Mouse (Mus musculus): ENCODE data around the gene Cga.

DNA sequence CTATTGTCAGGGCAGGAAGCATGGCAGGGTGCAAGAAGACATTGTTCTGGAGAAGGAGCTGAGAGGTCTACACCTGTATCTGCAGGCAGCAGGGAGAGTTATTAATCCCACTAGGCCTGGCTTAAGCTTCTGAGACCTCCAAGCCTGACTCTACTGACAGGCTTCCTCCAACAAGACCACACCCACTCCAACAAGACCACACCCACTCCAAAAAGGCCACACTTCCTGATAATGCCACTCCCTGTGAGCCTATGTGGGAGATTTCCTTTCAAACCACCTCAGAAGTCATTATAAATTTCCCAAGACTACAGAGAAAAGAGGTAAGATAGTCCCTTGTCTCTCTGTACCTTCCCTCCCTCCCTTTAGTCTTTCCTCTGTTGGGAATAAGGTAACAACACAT, 53.6 kb downstream of the Cga start:
- TF ChIP-seq CEBPB (IDR thresholded peaks at IDR 0.05; ENCODE audit: insufficient read depth, poor library complexity, severe bottlenecking) (no peak), POLR2AphosphoS2 (IDR thresholded peaks at IDR 0.05; ENCODE audit: insufficient read length, low read depth) (no peak), E2F4 (IDR thresholded peaks at IDR 0.05; ENCODE audit: insufficient read depth) (no peak), REST (IDR thresholded peaks at IDR 0.05; ENCODE audit: insufficient read depth, insufficient read length) (no peak), POLR2A (IDR thresholded peaks at IDR 0.05; ENCODE audit: insufficient read length, low read depth) (no peak), MAX (IDR thresholded peaks at IDR 0.05; ENCODE audit: low read depth) (no peak), SRF (IDR thresholded peaks at IDR 0.05; ENCODE audit: control insufficient read depth, insufficient read length, low read depth) (no peak), USF1 (IDR thresholded peaks at IDR 0.05; ENCODE audit: low read depth) (no peak)

Data from myocyte (in vitro differentiated cells).